Mouse (Mus musculus) ES-CJ7 (cell line): ENCODE measurements around the gene Gpx2.
"Not testable (repeated sequence)": the region's sequence is repeated elsewhere in the genome, so short reads cannot be mapped to it uniquely, and the experiment has no call there.

Experiments used
- DNase-seq: peaks from one replicate; pipeline ENCODE4 v3.0.0; 2011; ENCODE audit warnings: low read depth, low spot score

Gene Gpx2

GRCm38 (mm10) chr12:76805056-76805811 lies 9.9 kb upstream of the Gpx2 start:
- DNase-seq, result no peak

GRCm38 (mm10) chr12:76803700-76804252 lies 8.4 kb upstream of the Gpx2 start:
- DNase-seq, result peak; percentile 76

DNA sequence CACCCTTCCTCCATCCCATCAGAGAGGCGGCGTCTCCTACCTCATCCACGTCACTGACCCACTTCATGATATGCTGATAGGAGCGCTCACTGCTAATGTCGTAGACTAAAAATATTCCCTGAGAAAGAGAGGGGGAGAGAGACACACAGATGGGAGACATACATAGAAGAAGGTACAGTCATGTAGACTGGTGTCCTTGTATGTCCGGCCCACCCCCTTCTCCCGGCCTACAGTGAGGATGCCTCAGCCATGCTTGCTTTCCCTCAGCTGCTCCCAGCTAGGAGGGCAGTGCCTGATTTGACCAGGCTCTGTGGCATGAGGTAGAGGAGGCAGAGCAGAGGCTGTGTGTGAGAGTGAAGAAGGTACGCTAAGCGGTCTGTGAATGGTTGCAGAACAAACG lies 7.7 kb upstream of the Gpx2 start:
- DNase-seq, result no peak

GRCm38 (mm10) chr12:76798008-76798720 lies 2.8 kb upstream of the Gpx2 start:
- no peak for DNase-seq

DNA sequence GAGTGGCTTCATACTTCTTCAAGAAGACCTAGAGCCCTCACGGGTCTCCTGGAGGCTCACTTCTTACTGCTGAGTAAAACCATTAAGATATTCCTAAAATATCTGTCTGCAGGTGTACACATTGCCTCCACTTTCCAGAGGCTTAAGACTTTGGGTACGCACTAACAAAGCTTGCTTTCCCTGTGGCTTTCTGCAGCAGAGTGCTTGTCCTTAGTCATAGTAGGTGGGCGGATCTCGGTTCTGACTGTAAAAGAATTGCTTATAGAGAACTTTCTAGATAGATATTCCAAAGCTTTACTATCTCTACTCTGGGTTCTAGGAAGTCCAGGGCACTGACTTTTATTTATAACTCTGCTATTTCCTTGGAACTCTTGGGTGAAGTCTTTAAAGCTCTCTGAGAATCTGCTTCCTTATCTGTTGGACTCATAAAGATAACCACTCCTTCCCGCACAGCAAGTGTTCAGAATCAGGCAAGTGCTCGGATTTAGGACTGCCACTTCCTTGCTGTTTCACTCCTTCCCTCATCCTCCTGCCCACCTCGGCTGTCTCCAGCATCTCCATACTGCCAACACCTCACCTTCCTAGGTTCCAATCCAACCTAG lies 1.7 kb upstream of the Gpx2 start:
- no peak for DNase-seq

DNA sequence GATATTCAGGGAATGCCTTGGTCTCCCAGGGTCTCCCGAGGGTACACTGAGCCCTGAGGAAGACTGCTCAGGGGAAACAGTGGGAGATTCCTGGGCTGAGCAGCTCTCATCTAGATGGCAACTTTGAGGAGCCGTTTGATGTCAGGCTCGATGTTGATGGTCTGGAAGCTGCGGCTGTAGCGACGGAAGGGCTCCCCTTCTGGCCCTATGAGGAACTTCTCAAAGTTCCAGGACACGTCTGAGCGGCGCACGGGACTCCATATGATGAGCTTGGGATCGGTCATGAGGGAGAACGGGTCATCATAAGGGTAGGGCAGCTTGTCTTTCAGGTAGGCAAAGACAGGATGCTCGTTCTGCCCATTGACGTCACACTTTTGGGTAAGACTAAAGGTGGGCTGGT lies 2.8 kb downstream of the Gpx2 start:
- DNase-seq, result not testable (repeated sequence)

DNA sequence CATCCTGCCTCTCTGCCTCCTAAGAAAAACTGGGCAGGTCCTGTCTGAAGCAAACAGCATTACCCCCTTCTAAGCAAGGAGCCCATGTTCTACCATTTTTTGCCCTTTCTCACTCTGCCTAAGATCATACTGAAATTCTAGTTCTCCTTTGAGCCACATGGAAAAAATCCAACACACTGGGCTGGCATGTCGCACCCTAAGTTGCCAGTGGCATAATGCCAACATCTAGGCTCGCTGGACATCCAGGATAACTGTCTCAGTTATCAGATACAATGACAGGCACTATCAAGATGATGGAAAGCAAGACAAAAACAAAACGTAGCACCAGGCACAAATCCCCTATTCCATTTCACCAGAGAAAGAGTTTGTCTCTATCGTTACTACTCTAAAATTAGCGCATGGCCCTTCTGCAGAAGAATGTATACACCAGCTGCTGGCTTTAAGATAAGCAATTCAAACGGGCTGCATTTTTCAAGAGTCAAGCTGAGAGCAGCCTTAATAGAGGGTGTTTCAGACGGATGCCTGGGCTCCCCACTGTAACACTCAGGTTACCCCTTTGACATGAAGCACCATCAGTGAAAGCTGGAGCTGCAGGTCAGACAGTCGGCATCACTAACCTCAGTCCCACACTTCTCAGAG lies 4.8 kb downstream of the Gpx2 start:
- no peak for DNase-seq

DNA sequence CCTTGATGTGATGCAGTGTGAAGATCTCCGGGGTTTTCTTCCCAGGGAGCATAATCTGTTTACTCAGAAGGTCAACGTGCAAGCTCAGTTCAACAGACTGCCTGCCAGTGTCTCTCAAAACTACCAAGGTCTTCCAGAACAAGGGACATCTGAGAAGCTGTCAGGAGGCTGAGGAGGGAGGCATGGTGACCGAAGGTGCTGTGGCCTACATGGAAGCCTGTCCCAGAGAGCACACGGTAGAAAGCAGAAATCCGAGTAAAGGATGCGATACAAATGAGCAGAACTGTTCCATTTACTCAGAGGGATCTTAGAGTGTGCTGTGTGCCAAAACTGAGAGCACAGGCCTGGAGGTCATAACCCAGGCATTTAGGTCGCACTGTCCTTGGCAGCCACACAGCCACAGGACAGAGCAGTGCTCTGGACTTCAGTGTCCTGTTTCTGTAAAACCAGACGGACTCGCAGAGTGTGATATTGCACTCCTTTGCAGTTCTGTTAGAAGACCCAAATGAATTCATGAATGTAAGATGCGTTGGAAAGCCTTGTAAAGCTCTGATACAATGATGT lies 11.2 kb downstream of the Gpx2 start:
- no peak for DNase-seq

DNA sequence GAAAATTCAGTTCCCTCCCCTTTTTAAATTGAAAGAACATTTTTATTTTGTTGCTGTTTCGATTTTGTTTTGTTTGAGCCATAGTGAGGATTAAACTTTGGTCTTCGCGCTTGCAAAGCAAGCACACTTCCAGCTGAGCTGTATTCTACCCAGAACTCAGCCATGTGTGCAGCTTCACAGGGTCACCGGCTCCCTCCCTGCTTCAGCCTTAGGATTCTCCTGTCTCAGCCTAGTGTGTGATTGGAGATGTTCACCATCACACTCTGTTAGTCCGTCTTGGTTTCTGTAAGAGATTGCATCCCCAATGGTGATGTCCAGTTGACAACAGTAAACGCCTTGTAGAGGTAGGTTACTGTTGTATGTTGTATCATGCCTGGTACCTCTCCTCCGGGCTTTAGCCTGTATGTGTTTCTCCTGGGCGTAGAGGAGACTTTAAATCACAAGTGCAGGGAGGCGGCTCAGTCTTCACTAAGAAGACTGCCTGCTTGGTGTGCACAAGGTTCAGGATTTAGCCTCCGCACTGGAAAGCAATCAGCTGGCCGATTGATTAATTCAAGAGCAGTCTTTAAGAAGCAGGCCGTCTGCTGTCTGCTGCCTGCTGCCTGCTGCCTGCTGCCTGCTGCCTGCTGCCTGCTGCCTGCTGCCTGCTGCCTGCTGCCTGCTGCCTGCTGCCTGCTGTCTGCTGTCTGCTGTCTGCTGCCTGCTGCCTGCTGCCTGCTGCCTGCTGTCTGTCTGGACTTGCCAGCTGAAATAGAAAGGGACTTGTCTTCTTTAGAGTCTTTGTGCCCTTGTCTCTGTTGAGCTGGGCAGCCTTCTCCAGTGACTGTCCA lies 14.5 kb downstream of the Gpx2 start:
- no peak for DNase-seq

DNA sequence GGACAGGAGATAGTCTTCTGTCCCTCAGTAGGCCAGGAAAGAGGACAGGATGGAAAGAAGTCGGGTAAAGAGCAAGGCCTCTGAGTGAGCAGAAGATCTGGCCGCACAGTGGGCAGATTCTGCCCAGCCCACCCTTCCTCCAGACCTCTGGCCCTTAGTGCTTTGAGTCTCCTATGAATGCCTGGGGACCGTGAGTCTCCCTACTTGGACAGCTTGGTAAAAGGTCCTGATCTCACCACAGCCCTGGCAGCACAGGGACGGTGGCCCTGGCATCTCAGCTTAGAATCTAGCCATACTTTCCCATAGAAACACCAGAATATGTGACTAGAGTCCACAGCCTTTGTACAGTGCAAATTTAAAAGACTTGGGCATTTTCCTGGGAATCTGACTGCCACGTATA lies 15.4 kb downstream of the Gpx2 start:
- DNase-seq, result no peak

- no peak for DNase-seq
Measured at GRCm38 (mm10) chr12:76778305-76779083, 16.9 kb downstream of the Gpx2 start.

GRCm38 (mm10) chr12:76777845-76778244 lies 17.5 kb downstream of the Gpx2 start:
- no peak for DNase-seq

- DNase-seq, result no peak
Measured at GRCm38 (mm10) chr12:76776898-76777297, 18.5 kb downstream of the Gpx2 start.

GRCm38 (mm10) chr12:76775132-76775531 lies 20.2 kb downstream of the Gpx2 start:
- DNase-seq, result no peak

DNA sequence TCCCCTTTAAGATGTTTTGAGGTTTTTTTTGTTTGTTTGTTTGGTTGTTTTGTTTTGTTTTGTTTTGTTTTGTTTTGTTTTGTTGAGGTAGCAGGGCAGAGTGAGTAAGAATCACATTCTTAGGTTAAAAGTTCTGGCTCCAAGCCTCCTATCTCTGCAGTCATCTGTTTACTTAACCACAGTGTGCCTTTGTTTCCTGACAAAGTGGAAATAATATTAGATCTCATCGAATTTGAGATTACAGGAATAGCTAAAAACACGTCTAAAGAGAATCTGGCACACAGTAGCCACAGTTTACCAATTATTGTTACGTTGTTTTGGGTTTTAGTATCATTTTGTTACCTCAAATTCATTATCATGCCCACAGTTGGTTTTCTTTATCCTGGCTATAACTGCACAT lies 20.7 kb downstream of the Gpx2 start:
- DNase-seq, result no peak

GRCm38 (mm10) chr12:76771540-76771939 lies 23.8 kb downstream of the Gpx2 start:
- no peak for DNase-seq

GRCm38 (mm10) chr12:76770841-76771500 lies 24.4 kb downstream of the Gpx2 start:
- no peak for DNase-seq

DNA sequence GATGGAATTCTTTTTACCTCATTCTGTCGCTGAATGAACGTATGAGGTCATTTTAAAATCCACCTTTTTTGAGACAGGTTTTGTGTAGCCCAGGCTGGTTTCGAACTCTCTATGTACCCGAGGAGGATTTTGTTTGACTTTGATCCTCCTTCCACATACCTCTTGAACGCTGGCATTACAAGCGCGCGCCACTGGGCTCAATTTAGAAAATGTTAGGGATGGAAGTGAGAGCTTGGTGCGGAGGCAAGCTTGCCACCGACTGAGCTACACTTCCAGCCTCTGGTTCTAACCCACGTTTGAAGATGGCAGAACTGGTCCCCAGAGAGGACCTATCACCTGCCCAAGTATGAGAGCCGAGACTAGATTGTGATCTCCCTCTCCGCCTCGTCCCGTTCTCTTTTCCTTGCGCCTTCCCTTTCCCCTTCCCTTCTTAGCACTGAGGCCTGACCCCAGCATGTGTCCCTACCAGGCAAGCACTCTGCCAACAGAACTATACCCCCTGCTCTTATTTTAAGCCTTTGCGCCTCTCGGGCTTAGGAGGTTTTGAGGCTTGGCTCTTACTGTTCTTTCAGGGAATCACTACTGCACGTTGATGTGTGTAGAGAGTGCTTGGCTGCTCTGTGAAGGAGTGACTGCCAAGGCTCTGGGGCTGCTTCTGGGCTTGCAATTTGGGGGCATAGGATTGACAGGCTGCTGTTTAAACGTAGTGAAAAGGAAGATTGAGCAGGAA lies 29.3 kb downstream of the Gpx2 start:
- no peak for DNase-seq

GRCm38 (mm10) chr12:76765354-76765851 lies 30.0 kb downstream of the Gpx2 start, which contains the start of the genes Churc1 and Fntb:
TSS of gene Churc1 (plus strand) at chr12:76765538.
TSS of gene Fntb (plus strand) at chr12:76765589.
- peak; percentile 98 for DNase-seq
